Mouse (Mus musculus): ENCODE results near the gene Xpo6. TPM values are rescaled to one million over a fixed set of nuclear protein-coding genes. Genes with fewer than 3 reads are reported as not detected.

Xpo6 gene
- polyA plus RNA-seq, 1 experiment from 2014 or later: 44.3 TPM

DNA sequence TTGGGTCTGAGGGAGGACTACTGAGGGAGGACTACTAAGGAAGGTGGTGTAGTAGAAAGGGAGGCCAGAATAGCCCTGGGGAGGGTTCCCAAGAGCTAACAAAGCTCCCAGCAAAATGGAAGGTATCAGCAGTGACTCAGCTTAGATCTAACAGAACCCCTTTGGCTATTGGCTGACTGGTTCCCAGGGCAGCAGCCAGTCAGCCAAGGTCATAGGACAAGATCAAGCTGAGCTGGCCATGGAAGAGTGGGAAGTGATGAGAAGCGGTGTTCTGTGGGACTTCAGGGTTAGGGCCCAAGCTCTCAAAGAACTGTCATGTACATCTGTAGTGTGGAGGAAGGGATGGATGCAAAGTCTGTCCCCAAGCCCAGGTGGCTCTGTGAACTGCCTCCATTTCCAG, 123.4 kb downstream of the Xpo6 start:
- Histone ChIP-seq H3K27ac (ENCODE audit: low read depth, low read length) (no peak overlapping the region), H3K9ac (ENCODE audit: low read depth, low read length) (no peak overlapping the region), H3K4me2 (no peak overlapping the region), H3K9me3 (replicated peaks; ENCODE audit: control insufficient read depth, low read length) (no peaks in the 10 kb centered on the region), H3K4me1 (ENCODE audit: control insufficient read depth, insufficient read depth, low read length) (0 out of 2 replicates have a peak, but pooled peaks cover 2% of the 10 kb centered on the region), H3K4me3 (ENCODE audit: low read depth, low read length) (no peak overlapping the region), H3K27me3 (ENCODE audit: control insufficient read depth, insufficient read depth, low read length) (peaks cover 24% of the 10 kb centered on the region), H3K36me3 (ENCODE audit: control insufficient read depth, insufficient read depth, low read length) (no peaks in the 10 kb centered on the region)
- WGBS (ENCODE audit: insufficient replicate concordance): 62% methylated on average over 1 of the region's 1 CpGs
- ATAC-seq (replicated peaks; ENCODE audit: insufficient number of reproducible peaks, low FRiP score, low TSS enrichment): no peak

- ATAC-seq (replicated peaks; ENCODE audit: insufficient number of reproducible peaks, low FRiP score, low TSS enrichment): peak; percentile 27; the same call in 1 of the 2 replicates
- no peak overlapping the region for H3K4me2 ChIP-seq
- 42% methylated on average over 9 of the region's 9 CpGs for WGBS (ENCODE audit: insufficient replicate concordance)
- H3K36me3 ChIP-seq (ENCODE audit: control insufficient read depth, insufficient read depth, low read length): no peaks in the 10 kb centered on the region
- peaks cover 5% of the 10 kb centered on the region for H3K27me3 ChIP-seq (ENCODE audit: control insufficient read depth, insufficient read depth, low read length)
- H3K4me1 ChIP-seq (ENCODE audit: control insufficient read depth, insufficient read depth, low read length): 0 out of 2 replicates have a peak, but pooled peaks cover 2% of the 10 kb centered on the region
- no peak overlapping the region for H3K9ac ChIP-seq (ENCODE audit: low read depth, low read length)
- no peak overlapping the region for H3K4me3 ChIP-seq (ENCODE audit: low read depth, low read length)
- no peaks in the 10 kb centered on the region for H3K9me3 ChIP-seq (replicated peaks; ENCODE audit: control insufficient read depth, low read length)
- no peak overlapping the region for H3K27ac ChIP-seq (ENCODE audit: low read depth, low read length)
Observed at GRCm38 (mm10) chr7:126075058-126075457, 125.2 kb downstream of the Xpo6 start.

- peaks cover 16% of the 10 kb centered on the region for H3K4me1 ChIP-seq (ENCODE audit: control insufficient read depth, insufficient read depth, low read length)
- no peaks in the 10 kb centered on the region for H3K9me3 ChIP-seq (replicated peaks; ENCODE audit: control insufficient read depth, low read length)
- H3K27me3 ChIP-seq (ENCODE audit: control insufficient read depth, insufficient read depth, low read length): no peaks in the 10 kb centered on the region
- H3K36me3 ChIP-seq (ENCODE audit: control insufficient read depth, insufficient read depth, low read length): no peaks in the 10 kb centered on the region
- no peak overlapping the region for H3K4me2 ChIP-seq
- no peak overlapping the region for H3K4me3 ChIP-seq (ENCODE audit: low read depth, low read length)
- H3K27ac ChIP-seq (ENCODE audit: low read depth, low read length): no peak overlapping the region
- 83% methylated on average over 4 of the region's 4 CpGs for WGBS (ENCODE audit: insufficient replicate concordance)
- no peak for ATAC-seq (replicated peaks; ENCODE audit: insufficient number of reproducible peaks, low FRiP score, low TSS enrichment)
- H3K9ac ChIP-seq (ENCODE audit: low read depth, low read length): no peak overlapping the region
Observed at GRCm38 (mm10) chr7:126070321-126070720, 130.0 kb downstream of the Xpo6 start.

- Histone ChIP-seq H3K4me3 (ENCODE audit: low read depth, low read length) (no peak overlapping the region), H3K9ac (ENCODE audit: low read depth, low read length) (no peak overlapping the region; the same call in 1 of the 2 replicates), H3K4me1 (ENCODE audit: control insufficient read depth, insufficient read depth, low read length) (peaks cover 18% of the 10 kb centered on the region), H3K27ac (ENCODE audit: low read depth, low read length) (no peak overlapping the region), H3K36me3 (ENCODE audit: control insufficient read depth, insufficient read depth, low read length) (no peaks in the 10 kb centered on the region), H3K4me2 (no peak overlapping the region), H3K27me3 (ENCODE audit: control insufficient read depth, insufficient read depth, low read length) (no peaks in the 10 kb centered on the region), H3K9me3 (replicated peaks; ENCODE audit: control insufficient read depth, low read length) (no peaks in the 10 kb centered on the region)
- 50% methylated on average over 14 of the region's 14 CpGs for WGBS (ENCODE audit: insufficient replicate concordance)
- ATAC-seq (replicated peaks; ENCODE audit: insufficient number of reproducible peaks, low FRiP score, low TSS enrichment): no peak
Observed at GRCm38 (mm10) chr7:126066777-126067176, 133.5 kb downstream of the Xpo6 start.

GRCm38 (mm10) chr7:126065243-126065876, 134.9 kb downstream of the Xpo6 start:
- peaks cover 18% of the 10 kb centered on the region for H3K4me1 ChIP-seq (ENCODE audit: control insufficient read depth, insufficient read depth, low read length)
- H3K27me3 ChIP-seq (ENCODE audit: control insufficient read depth, insufficient read depth, low read length): no peaks in the 10 kb centered on the region
- H3K9me3 ChIP-seq (replicated peaks; ENCODE audit: control insufficient read depth, low read length): no peaks in the 10 kb centered on the region
- no peak overlapping the region for H3K9ac ChIP-seq (ENCODE audit: low read depth, low read length)
- no peak overlapping the region for H3K27ac ChIP-seq (ENCODE audit: low read depth, low read length)
- WGBS (ENCODE audit: insufficient replicate concordance): 43% methylated on average over 5 of the region's 5 CpGs
- ATAC-seq (replicated peaks; ENCODE audit: insufficient number of reproducible peaks, low FRiP score, low TSS enrichment): 0 out of 2 replicates have a peak, but pooled peaks have one; percentile 7
- H3K4me3 ChIP-seq (ENCODE audit: low read depth, low read length): no peak overlapping the region
- H3K36me3 ChIP-seq (ENCODE audit: control insufficient read depth, insufficient read depth, low read length): no peaks in the 10 kb centered on the region
- H3K4me2 ChIP-seq: no peak overlapping the region

GRCm38 (mm10) chr7:126062228-126062627, 138.1 kb downstream of the Xpo6 start:
- H3K4me1 ChIP-seq (ENCODE audit: control insufficient read depth, insufficient read depth, low read length): peaks cover 17% of the 10 kb centered on the region
- WGBS (ENCODE audit: insufficient replicate concordance): 88% methylated on average over 4 of the region's 4 CpGs
- H3K4me2 ChIP-seq: no peak overlapping the region
- ATAC-seq (replicated peaks; ENCODE audit: insufficient number of reproducible peaks, low FRiP score, low TSS enrichment): no peak
- no peak overlapping the region for H3K4me3 ChIP-seq (ENCODE audit: low read depth, low read length)
- H3K27ac ChIP-seq (ENCODE audit: low read depth, low read length): no peak overlapping the region
- H3K9ac ChIP-seq (ENCODE audit: low read depth, low read length): no peak overlapping the region
- H3K36me3 ChIP-seq (ENCODE audit: control insufficient read depth, insufficient read depth, low read length): no peaks in the 10 kb centered on the region
- no peaks in the 10 kb centered on the region for H3K27me3 ChIP-seq (ENCODE audit: control insufficient read depth, insufficient read depth, low read length)
- no peaks in the 10 kb centered on the region for H3K9me3 ChIP-seq (replicated peaks; ENCODE audit: control insufficient read depth, low read length)

DNA sequence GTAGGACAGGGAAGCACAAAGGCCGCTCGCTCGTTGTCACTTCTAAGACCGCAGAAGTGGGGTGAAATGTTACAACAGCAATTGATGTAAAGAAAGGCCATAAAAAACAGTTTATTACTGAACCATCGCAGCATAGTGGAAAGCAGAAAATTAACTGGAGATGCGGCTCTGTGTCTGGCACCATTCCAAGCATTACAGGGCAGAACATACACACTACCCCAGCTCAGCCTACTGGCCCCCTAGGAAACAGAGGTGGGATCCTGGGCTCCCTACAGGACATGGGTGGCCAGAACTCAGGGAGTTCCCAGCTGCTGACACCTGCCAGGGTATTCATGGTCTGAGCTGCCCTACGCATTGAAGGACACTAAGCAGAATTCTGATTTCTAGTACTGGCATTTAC, 141.4 kb downstream of the Xpo6 start:
- Histone ChIP-seq H3K4me3 (ENCODE audit: low read depth, low read length) (no peak overlapping the region), H3K36me3 (ENCODE audit: control insufficient read depth, insufficient read depth, low read length) (no peaks in the 10 kb centered on the region), H3K4me2 (no peak overlapping the region), H3K9ac (ENCODE audit: low read depth, low read length) (no peak overlapping the region), H3K9me3 (replicated peaks; ENCODE audit: control insufficient read depth, low read length) (no peaks in the 10 kb centered on the region), H3K27me3 (ENCODE audit: control insufficient read depth, insufficient read depth, low read length) (peaks cover 4% of the 10 kb centered on the region), H3K27ac (ENCODE audit: low read depth, low read length) (no peak overlapping the region), H3K4me1 (ENCODE audit: control insufficient read depth, insufficient read depth, low read length) (peaks cover 12% of the 10 kb centered on the region)
- 65% methylated on average over 7 of the region's 7 CpGs for WGBS (ENCODE audit: insufficient replicate concordance)
- ATAC-seq (replicated peaks; ENCODE audit: insufficient number of reproducible peaks, low FRiP score, low TSS enrichment): no peak

GRCm38 (mm10) chr7:126057332-126057914, 142.9 kb downstream of the Xpo6 start:
- ATAC-seq (replicated peaks; ENCODE audit: insufficient number of reproducible peaks, low FRiP score, low TSS enrichment): no peak
- Histone ChIP-seq H3K4me1 (ENCODE audit: control insufficient read depth, insufficient read depth, low read length) (peaks cover 18% of the 10 kb centered on the region), H3K36me3 (ENCODE audit: control insufficient read depth, insufficient read depth, low read length) (no peaks in the 10 kb centered on the region), H3K9me3 (replicated peaks; ENCODE audit: control insufficient read depth, low read length) (no peaks in the 10 kb centered on the region), H3K4me3 (ENCODE audit: low read depth, low read length) (no peak overlapping the region), H3K4me2 (no peak overlapping the region), H3K27ac (ENCODE audit: low read depth, low read length) (no peak overlapping the region), H3K27me3 (ENCODE audit: control insufficient read depth, insufficient read depth, low read length) (peaks cover 4% of the 10 kb centered on the region), H3K9ac (ENCODE audit: low read depth, low read length) (no peak overlapping the region)
- WGBS (ENCODE audit: insufficient replicate concordance): 44% methylated on average over 10 of the region's 10 CpGs

GRCm38 (mm10) chr7:126054574-126054973, 145.7 kb downstream of the Xpo6 start:
- Histone ChIP-seq H3K27ac (ENCODE audit: low read depth, low read length) (no peak overlapping the region), H3K36me3 (ENCODE audit: control insufficient read depth, insufficient read depth, low read length) (no peaks in the 10 kb centered on the region), H3K27me3 (ENCODE audit: control insufficient read depth, insufficient read depth, low read length) (peaks cover 4% of the 10 kb centered on the region), H3K9me3 (replicated peaks; ENCODE audit: control insufficient read depth, low read length) (no peaks in the 10 kb centered on the region), H3K4me2 (no peak overlapping the region), H3K4me3 (ENCODE audit: low read depth, low read length) (no peak overlapping the region), H3K4me1 (ENCODE audit: control insufficient read depth, insufficient read depth, low read length) (peaks cover 24% of the 10 kb centered on the region), H3K9ac (ENCODE audit: low read depth, low read length) (no peak overlapping the region)
- no peak for ATAC-seq (replicated peaks; ENCODE audit: insufficient number of reproducible peaks, low FRiP score, low TSS enrichment)
- 46% methylated on average over 6 of the region's 6 CpGs for WGBS (ENCODE audit: insufficient replicate concordance)
